Mouse (Mus musculus) retina, embryonic 14.5 days (tissue): ENCODE results near the gene Pram1.
"Not testable (repeated sequence)": the region's sequence is repeated elsewhere in the genome, so short reads cannot be mapped to it uniquely, and the experiment has no call there.

Experiments
- DNase-seq: peaks from one replicate; pipeline ENCODE4 v3.0.0-alpha.2; 2015; ENCODE audit warnings: low spot score

The Pram1 gene

GRCm38 (mm10) chr17:33637516-33638276 lies at the start of gene Pram1:
Gene Pram1 (plus strand): TSS chr17:33638056.
- no peak for DNase-seq

GRCm38 (mm10) chr17:33597271-33597670 lies 40.6 kb upstream of the Pram1 start:
- no peak for DNase-seq

- DNase-seq: no peak
Measured at GRCm38 (mm10) chr17:33598506-33598905, 39.4 kb upstream of the Pram1 start.

- no peak for DNase-seq
Measured at GRCm38 (mm10) chr17:33599836-33600475, 37.9 kb upstream of the Pram1 start.

- no peak for DNase-seq
Measured at GRCm38 (mm10) chr17:33600831-33601230, 37.0 kb upstream of the Pram1 start.

- no peak for DNase-seq
Measured at GRCm38 (mm10) chr17:33601947-33602346, 35.9 kb upstream of the Pram1 start.

- DNase-seq: no peak
Measured at GRCm38 (mm10) chr17:33607273-33607672, 30.6 kb upstream of the Pram1 start.

GRCm38 (mm10) chr17:33610548-33610947 lies 27.3 kb upstream of the Pram1 start:
- no peak for DNase-seq

GRCm38 (mm10) chr17:33613726-33614125 lies 24.1 kb upstream of the Pram1 start:
- not testable (repeated sequence) for DNase-seq

- no peak for DNase-seq
Measured at GRCm38 (mm10) chr17:33627281-33627680, 10.6 kb upstream of the Pram1 start.

- peak; percentile 96 for DNase-seq
Measured at GRCm38 (mm10) chr17:33628621-33629486, 9.0 kb upstream of the Pram1 start, which contains the start of gene Zfp414. Gene Zfp414 (plus strand): TSS chr17:33629090.

- DNase-seq: no peak
Measured at GRCm38 (mm10) chr17:33629487-33630125, 8.2 kb upstream of the Pram1 start.

- no peak for DNase-seq
Measured at GRCm38 (mm10) chr17:33630171-33630895, 7.5 kb upstream of the Pram1 start.

GRCm38 (mm10) chr17:33631236-33631635 lies 6.6 kb upstream of the Pram1 start:
- DNase-seq: no peak

GRCm38 (mm10) chr17:33631796-33632195 lies 6.1 kb upstream of the Pram1 start:
- no peak for DNase-seq

- DNase-seq: no peak
Measured at GRCm38 (mm10) chr17:33637038-33637437, 818 bp upstream of the Pram1 start.

GRCm38 (mm10) chr17:33639743-33640142 lies 1.9 kb downstream of the Pram1 start:
- DNase-seq: no peak

GRCm38 (mm10) chr17:33644068-33644467 lies 6.2 kb downstream of the Pram1 start:
- no peak for DNase-seq

- no peak for DNase-seq
Measured at GRCm38 (mm10) chr17:33645073-33645472, 7.2 kb downstream of the Pram1 start.

GRCm38 (mm10) chr17:33649781-33650475 lies 12.1 kb downstream of the Pram1 start:
- no peak for DNase-seq

- no peak for DNase-seq
Measured at GRCm38 (mm10) chr17:33666813-33667212, 29.0 kb downstream of the Pram1 start.
